Mouse (Mus musculus): Measurements from ENCODE around the gene Dirc2. TPM values are rescaled to one million over a fixed set of nuclear protein-coding genes. Genes with fewer than 3 reads are reported as not detected.

Gene Dirc2
- total RNA-seq, 1 experiment = 30.4 TPM

GRCm38 (mm10) chr16:35769878-35770657, 912 bp upstream of the Dirc2 start, which contains the start of gene Hspbap1:
Gene Hspbap1 (plus strand): TSS chr16:35770375.
- H3K9me3 ChIP-seq (ENCODE audit: control insufficient read depth, insufficient read depth, low read depth, low read length) = no peaks in the 10 kb centered on the region
- DNase-seq (ENCODE audit: low read depth, low spot score) = peak; percentile 83
- H3K4me3 ChIP-seq (ENCODE audit: insufficient read depth in 1 of 2, low read depth in 1 of 2, low read length in 2 of 2, poor library complexity in 1 of 2, severe bottlenecking in 1 of 2) = peak within 1 kb of the TSS; percentile 85 to 97
- peaks cover 5% of the 10 kb centered on the region for H3K36me3 ChIP-seq (ENCODE audit: control insufficient read depth, insufficient read depth, low read length, poor library complexity, severe bottlenecking)
- peak within 1 kb of the TSS; percentile 93 for H3K27ac ChIP-seq (ENCODE audit: insufficient read depth, low read depth, low read length, poor library complexity, severe bottlenecking)
- in situ Hi-C loops (cut with MboI; ENCODE audit: low sequenced_read_pairs in 2 of 2, unreplicated experiment in 2 of 2) = no loop called here
- TF ChIP-seq ZC3H11A (IDR thresholded peaks at IDR 0.05; ENCODE audit: borderline replicate concordance, low read depth, low read length) = no peak
- TF ChIP-seq CHD2 (IDR thresholded peaks at IDR 0.05; ENCODE audit: low read depth, low read length) = no peak
- TF ChIP-seq ZNF384 (IDR thresholded peaks at IDR 0.05; ENCODE audit: low read depth, low read length) = no peak
- TF ChIP-seq MAFK (IDR thresholded peaks at IDR 0.05; ENCODE audit: insufficient read depth, low read depth, low read length) = no peak
- TF ChIP-seq HCFC1 (IDR thresholded peaks at IDR 0.05; ENCODE audit: borderline replicate concordance, insufficient read depth, low read length) = no peak; the same call in 1 of the 2 replicates
- peak within 1 kb of the TSS; percentile 98 for H3K9ac ChIP-seq (ENCODE audit: insufficient read depth, low read depth, low read length, poor library complexity, severe bottlenecking)
- H3K4me1 ChIP-seq (ENCODE audit: control insufficient read depth in 2 of 2, insufficient read depth in 2 of 2, low read length in 2 of 2, poor library complexity in 1 of 2) = peaks cover 4 to 6% of the 10 kb centered on the region in 2 experiments; a peak in 1 of 4 replicates

GRCm38 (mm10) chr16:35768469-35768784, 729 bp downstream of the Dirc2 start:
- in situ Hi-C loops (cut with MboI; ENCODE audit: low sequenced_read_pairs in 2 of 2, unreplicated experiment in 2 of 2) = no loop called here
- H3K27ac ChIP-seq (ENCODE audit: insufficient read depth, low read depth, low read length, poor library complexity, severe bottlenecking) = no peak overlapping the region
- peak overlapping the region; percentile 85 to 89 for H3K4me3 ChIP-seq (ENCODE audit: insufficient read depth in 1 of 2, low read depth in 1 of 2, low read length in 2 of 2, poor library complexity in 1 of 2, severe bottlenecking in 1 of 2)
- H3K9ac ChIP-seq (ENCODE audit: insufficient read depth, low read depth, low read length, poor library complexity, severe bottlenecking) = peak overlapping the region; percentile 80
- TF ChIP-seq CHD2 (IDR thresholded peaks at IDR 0.05; ENCODE audit: low read depth, low read length) (no peak), ZNF384 (IDR thresholded peaks at IDR 0.05; ENCODE audit: low read depth, low read length) (no peak), ZC3H11A (IDR thresholded peaks at IDR 0.05; ENCODE audit: borderline replicate concordance, low read depth, low read length) (no peak), MAFK (IDR thresholded peaks at IDR 0.05; ENCODE audit: insufficient read depth, low read depth, low read length) (no peak), HCFC1 (IDR thresholded peaks at IDR 0.05; ENCODE audit: borderline replicate concordance, insufficient read depth, low read length) (no peak)
- H3K36me3 ChIP-seq (ENCODE audit: control insufficient read depth, insufficient read depth, low read length, poor library complexity, severe bottlenecking) = peaks cover 5% of the 10 kb centered on the region
- no peaks in the 10 kb centered on the region for H3K9me3 ChIP-seq (ENCODE audit: control insufficient read depth, insufficient read depth, low read depth, low read length)
- H3K4me1 ChIP-seq (ENCODE audit: control insufficient read depth in 2 of 2, insufficient read depth in 2 of 2, low read length in 2 of 2, poor library complexity in 1 of 2) = 0 out of 4 replicates have a peak, but pooled peaks cover 0 to 7% of the 10 kb centered on the region in 2 experiments
- DNase-seq (ENCODE audit: low read depth, low spot score) = no peak

DNA sequence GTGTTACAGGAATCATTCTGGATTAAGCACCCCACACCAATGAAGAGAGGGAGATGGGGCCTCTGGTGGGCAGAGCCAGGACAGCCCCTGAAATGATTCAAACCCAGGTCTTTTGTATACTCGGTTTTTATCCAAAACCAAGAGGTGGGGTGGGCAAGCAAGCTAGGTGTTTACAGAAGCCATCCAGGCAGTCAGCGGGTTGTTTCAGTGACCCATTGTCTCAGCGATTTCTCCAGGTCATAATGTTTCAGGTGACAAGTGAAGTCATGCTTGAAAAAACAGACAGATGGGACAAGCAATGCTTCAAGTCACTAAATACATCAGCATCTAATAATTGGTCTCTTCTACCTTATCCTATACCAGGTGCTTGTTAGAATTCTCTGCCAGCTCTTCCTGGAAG, 2.8 kb downstream of the Dirc2 start:
- DNase-seq (ENCODE audit: low read depth, low spot score) = no peak
- Histone ChIP-seq H3K4me3 (ENCODE audit: insufficient read depth in 1 of 2, low read depth in 1 of 2, low read length in 2 of 2, poor library complexity in 1 of 2, severe bottlenecking in 1 of 2) (no peak overlapping the region), H3K4me1 (ENCODE audit: control insufficient read depth in 2 of 2, insufficient read depth in 2 of 2, low read length in 2 of 2, poor library complexity in 1 of 2) (0 out of 4 replicates have a peak, but pooled peaks cover 0 to 5% of the 10 kb centered on the region in 2 experiments), H3K9ac (ENCODE audit: insufficient read depth, low read depth, low read length, poor library complexity, severe bottlenecking) (no peak overlapping the region), H3K9me3 (ENCODE audit: control insufficient read depth, insufficient read depth, low read depth, low read length) (no peaks in the 10 kb centered on the region), H3K36me3 (ENCODE audit: control insufficient read depth, insufficient read depth, low read length, poor library complexity, severe bottlenecking) (no peaks in the 10 kb centered on the region), H3K27ac (ENCODE audit: insufficient read depth, low read depth, low read length, poor library complexity, severe bottlenecking) (no peak overlapping the region)
- in situ Hi-C loops (cut with MboI; ENCODE audit: low sequenced_read_pairs in 2 of 2, unreplicated experiment in 2 of 2) = no loop called here
- TF ChIP-seq CHD2 (IDR thresholded peaks at IDR 0.05; ENCODE audit: low read depth, low read length) = no peak
- no peak for TF ChIP-seq ZNF384 (IDR thresholded peaks at IDR 0.05; ENCODE audit: low read depth, low read length)
- TF ChIP-seq HCFC1 (IDR thresholded peaks at IDR 0.05; ENCODE audit: borderline replicate concordance, insufficient read depth, low read length) = no peak
- no peak for TF ChIP-seq MAFK (IDR thresholded peaks at IDR 0.05; ENCODE audit: insufficient read depth, low read depth, low read length)
- TF ChIP-seq ZC3H11A (IDR thresholded peaks at IDR 0.05; ENCODE audit: borderline replicate concordance, low read depth, low read length) = no peak

DNA sequence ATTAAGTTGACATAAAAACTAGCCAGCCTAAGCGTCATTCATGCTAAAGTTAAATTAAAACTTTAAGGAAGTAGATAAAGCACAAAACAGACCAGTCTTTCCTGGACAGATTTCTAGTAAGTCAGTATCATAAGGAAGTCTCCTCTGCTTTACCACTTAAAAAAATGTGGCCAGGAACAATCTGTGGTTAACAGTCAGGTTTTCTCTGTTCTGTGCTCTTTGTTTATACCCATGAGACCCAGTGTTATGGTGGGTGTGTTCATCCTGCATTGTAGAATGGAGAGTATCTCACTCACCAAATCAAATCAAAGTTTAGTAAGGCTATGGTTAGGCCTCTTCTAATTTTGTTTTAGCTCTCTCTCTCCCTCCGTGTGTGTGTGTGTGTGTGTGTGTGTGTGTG, 3.7 kb downstream of the Dirc2 start:
- no peaks in the 10 kb centered on the region for H3K9me3 ChIP-seq (ENCODE audit: control insufficient read depth, insufficient read depth, low read depth, low read length)
- H3K27ac ChIP-seq (ENCODE audit: insufficient read depth, low read depth, low read length, poor library complexity, severe bottlenecking) = no peak overlapping the region
- H3K4me1 ChIP-seq (ENCODE audit: control insufficient read depth in 2 of 2, insufficient read depth in 2 of 2, low read length in 2 of 2, poor library complexity in 1 of 2) = 0 out of 4 replicates have a peak, but pooled peaks cover 0 to 5% of the 10 kb centered on the region in 2 experiments
- no peak for DNase-seq (ENCODE audit: low read depth, low spot score)
- H3K4me3 ChIP-seq (ENCODE audit: insufficient read depth in 1 of 2, low read depth in 1 of 2, low read length in 2 of 2, poor library complexity in 1 of 2, severe bottlenecking in 1 of 2) = no peak overlapping the region
- H3K36me3 ChIP-seq (ENCODE audit: control insufficient read depth, insufficient read depth, low read length, poor library complexity, severe bottlenecking) = no peaks in the 10 kb centered on the region
- no peak overlapping the region for H3K9ac ChIP-seq (ENCODE audit: insufficient read depth, low read depth, low read length, poor library complexity, severe bottlenecking)
- in situ Hi-C loops (cut with MboI; ENCODE audit: low sequenced_read_pairs in 2 of 2, unreplicated experiment in 2 of 2) = no loop called here
- TF ChIP-seq ZNF384 (IDR thresholded peaks at IDR 0.05; ENCODE audit: low read depth, low read length) (no peak), HCFC1 (IDR thresholded peaks at IDR 0.05; ENCODE audit: borderline replicate concordance, insufficient read depth, low read length) (no peak), MAFK (IDR thresholded peaks at IDR 0.05; ENCODE audit: insufficient read depth, low read depth, low read length) (no peak), ZC3H11A (IDR thresholded peaks at IDR 0.05; ENCODE audit: borderline replicate concordance, low read depth, low read length) (no peak), CHD2 (IDR thresholded peaks at IDR 0.05; ENCODE audit: low read depth, low read length) (no peak)

All from ES-E14 (cell line).